Comparison of ENCODE assay signal across 17 mouse cellular contexts in genomic region chr6:144677491-144678133, GRCm38 (mm10).
A peak's percentile ranks its signal among the peaks of the same experiment; 100 is the strongest.
DNase-seq lines count a peak whose midpoint lies in the region; ATAC-seq and TF ChIP-seq lines count a peak whose summit lies in the region.
"Had no signal": no experiment of that assay in that cellular context is flagged by ENCODE, and none has a peak within 500 bp of the region (broad histone marks: within the 10 kb centered on the region; RNA-seq: fewer than 3 reads in every experiment).

No protein-coding gene starts in this region.

- no peak for DNase-seq in liver, embryonic 11.5 days (ENCODE audit: low spot score)
- DNase-seq in liver, result no peak
- DNase-seq in spleen, adult 12 weeks (ENCODE audit: low spot score), result peak; percentile 18
- DNase-seq in thymus, postnatal 4 days, result peak; percentile 28
- no peak for DNase-seq in kidney, adult 11 months
- no peak for DNase-seq in left cerebral cortex, adult 2 months (ENCODE audit: extremely low spot score in 1 of 2, low spot score in 2 of 2)
- no peak for DNase-seq in right cerebral cortex, postnatal 10 days (ENCODE audit: low spot score in 2 of 2)
- DNase-seq: gastrocnemius, adult 2 months; heart, postnatal 14 days; kidney, postnatal 14 days; right cerebral cortex, postnatal 25 days had no signal

- H3K36me3 ChIP-seq in liver, embryonic 11.5 days (ENCODE audit: control insufficient read depth, insufficient read depth, low read length), result no peaks in the 10 kb centered on the region
- no peaks in the 10 kb centered on the region for H3K36me3 ChIP-seq in intestine, postnatal 0 days (ENCODE audit: control insufficient read depth, insufficient read depth)
- H3K36me3 ChIP-seq: embryonic facial prominence, embryonic 15.5 days; limb, embryonic 13.5 days; midbrain, embryonic 10.5 days had no signal

- no peaks in the 10 kb centered on the region for H3K4me1 ChIP-seq in liver, embryonic 11.5 days (replicated peaks; ENCODE audit: control insufficient read depth, insufficient read depth, low read length)
- H3K4me1 ChIP-seq in intestine, postnatal 0 days (replicated peaks; ENCODE audit: control insufficient read depth, insufficient read depth, low read length), result peaks cover 5% of the 10 kb centered on the region; the same call in 1 of the 2 replicates
- H3K4me1 ChIP-seq: embryonic facial prominence, embryonic 15.5 days; limb, embryonic 13.5 days had no signal

- no peaks in the 10 kb centered on the region for H3K9me3 ChIP-seq in liver, embryonic 11.5 days (ENCODE audit: control insufficient read depth, low read length)
- H3K9me3 ChIP-seq in intestine, postnatal 0 days (ENCODE audit: control insufficient read depth), result no peaks in the 10 kb centered on the region
- H3K9me3 ChIP-seq: embryonic facial prominence, embryonic 15.5 days; limb, embryonic 13.5 days; midbrain, embryonic 10.5 days had no signal

- TF ChIP-seq CTCF in intestine, postnatal 0 days (IDR thresholded peaks at IDR 0.05; ENCODE audit: low read depth), result no peak
- TF ChIP-seq CTCF in left cerebral cortex, adult 2 months (IDR thresholded peaks at IDR 0.05), result no peak

- H3K4me3 ChIP-seq in liver, embryonic 11.5 days (ENCODE audit: low read depth, low read length), result no peak overlapping the region
- H3K4me3 ChIP-seq in intestine, postnatal 0 days (ENCODE audit: low read depth, low read length), result no peak overlapping the region
- no peak overlapping the region for H3K4me3 ChIP-seq in left cerebral cortex, adult 2 months
- H3K4me3 ChIP-seq: embryonic facial prominence, embryonic 15.5 days; gastrocnemius, adult 2 months; limb, embryonic 13.5 days; midbrain, embryonic 10.5 days had no signal

- no peak overlapping the region for H3K9ac ChIP-seq in liver, embryonic 11.5 days (ENCODE audit: low read depth, low read length)
- H3K9ac ChIP-seq in intestine, postnatal 0 days (ENCODE audit: low read depth, low read length), result no peak overlapping the region
- H3K9ac ChIP-seq: embryonic facial prominence, embryonic 15.5 days; limb, embryonic 13.5 days had no signal

- intact Hi-C loops in left cerebral cortex, adult 2 months (cut with DNase I), result no loop called here

- 61% methylated on average over 9 of the region's 9 CpGs for WGBS in liver, embryonic 11.5 days
- WGBS in intestine, postnatal 0 days, result 71% methylated on average over 9 of the region's 9 CpGs

- H3K27me3 ChIP-seq in liver, embryonic 11.5 days (replicated peaks; ENCODE audit: control insufficient read depth, insufficient read depth, low read length), result no peaks in the 10 kb centered on the region
- no peaks in the 10 kb centered on the region for H3K27me3 ChIP-seq in intestine, postnatal 0 days (replicated peaks; ENCODE audit: control insufficient read depth, insufficient read depth, low read length)
- H3K27me3 ChIP-seq: embryonic facial prominence, embryonic 15.5 days; limb, embryonic 13.5 days had no signal

- 0 out of 2 replicates have a peak, but pooled peaks have one; percentile 49 for ATAC-seq in liver, embryonic 11.5 days (replicated peaks; ENCODE audit: low FRiP score)
- peak; percentile 70 for ATAC-seq in intestine, postnatal 0 days
- ATAC-seq: forebrain, embryonic 14.5 days; hindbrain, postnatal 0 days had no signal

- no peak overlapping the region for H3K4me2 ChIP-seq in liver, embryonic 11.5 days
- H3K4me2 ChIP-seq in intestine, postnatal 0 days (replicated peaks; ENCODE audit: low read depth), result no peak overlapping the region
- H3K4me2 ChIP-seq: embryonic facial prominence, embryonic 15.5 days; limb, embryonic 13.5 days had no signal

- no peak overlapping the region for H3K27ac ChIP-seq in liver, embryonic 11.5 days (ENCODE audit: low read depth, low read length)
- H3K27ac ChIP-seq in intestine, postnatal 0 days (ENCODE audit: low read depth, low read length), result no peak overlapping the region
- H3K27ac ChIP-seq in left cerebral cortex, adult 2 months, result no peak overlapping the region
- H3K27ac ChIP-seq: embryonic facial prominence, embryonic 15.5 days; gastrocnemius, adult 2 months; hindbrain, postnatal 0 days; limb, embryonic 13.5 days; midbrain, embryonic 10.5 days had no signal

Comparison
In these comparisons a context has a peak if more than half of its experiments do, and no peak if none do; other contexts are left out.
1. DNase-seq: peak in spleen, adult 12 weeks (single experiment) and thymus, postnatal 4 days (single experiment); none in liver, embryonic 11.5 days (single experiment), liver (single experiment), kidney, adult 11 months (single experiment), left cerebral cortex, adult 2 months (0 of 2) and right cerebral cortex, postnatal 10 days (0 of 2).